Mouse (Mus musculus) megakaryocyte-erythroid progenitor cell, adult 5-6 weeks (primary cell): ENCODE data around the gene Olfr1307. TPM values are rescaled to one million over a fixed set of nuclear protein-coding genes. Genes with fewer than 3 reads are reported as not detected.

ENCODE experiments used
- ATAC-seq: replicated peaks from 2 replicates; pipeline ENCODE4 v1.8.0; 2016; ENCODE audit warnings: mild to moderate bottlenecking, inconsistent platforms; ENCODE audit not compliant: severe bottlenecking, poor library complexity, low FRiP score, low TSS enrichment
- total RNA-seq, 2 experiments: library from RNA; stranded (forward) in 1 of 2; stranded (reverse) in 1 of 2; fragments of 200-1000, 215-1000 nt in 1 of 2; fragments of >200 nt in 1 of 2; fragmentation: Nextera tagmentation in 1 of 2; gene quantifications; 2 replicates each; pipeline ENCODE4 v1.2.3; 2014 to 2017

Gene Olfr1307
- total RNA-seq (2014; fragmentation: Nextera tagmentation) (not detected in 2 replicates), total RNA-seq (2017) (not detected in 2 replicates)

DNA sequence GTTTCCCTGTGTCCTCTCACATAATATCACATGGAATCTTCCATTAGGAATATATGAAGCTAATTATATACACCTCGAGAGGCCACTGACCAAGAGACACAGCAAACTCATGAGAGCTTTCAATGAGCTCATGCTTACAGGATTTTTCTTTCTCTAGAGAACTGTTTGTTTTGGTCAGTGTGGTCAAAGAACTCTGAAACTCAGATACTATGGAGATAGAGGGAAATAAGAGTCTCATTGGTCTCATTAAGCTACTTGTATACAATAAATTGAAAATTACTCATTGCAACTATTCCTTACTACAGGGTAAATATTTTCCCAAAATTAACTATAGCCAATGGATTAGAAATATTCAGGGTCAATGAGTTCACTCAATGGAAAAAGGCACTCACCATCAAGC, at the start of gene Olfr1307:
Gene Olfr1307, minus strand, starts transcription at position 101 of the 400 bp plus-strand sequence.
- no peak for ATAC-seq

DNA sequence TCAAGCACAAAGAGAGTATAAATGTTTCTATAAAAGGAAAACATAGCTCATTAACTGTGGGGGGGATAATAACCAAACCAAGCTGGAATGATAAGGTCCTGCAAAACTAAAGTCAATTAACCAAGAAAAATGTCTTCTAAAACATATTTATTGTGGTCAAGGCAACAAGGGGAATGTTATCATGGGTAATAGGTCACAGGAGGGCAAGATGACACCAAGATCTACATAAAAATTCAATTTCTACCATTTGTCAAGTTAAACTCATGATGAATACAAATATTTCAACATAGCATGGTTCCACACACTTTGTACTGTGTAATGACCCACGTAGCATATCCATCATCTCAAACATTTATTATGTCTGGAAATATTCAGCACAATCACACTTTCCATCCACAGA, 40.9 kb upstream of the Olfr1307 start, which contains the start of gene Olfr1309:
Gene Olfr1309, minus strand, starts transcription at position 101 of the 400 bp plus-strand sequence.
- no peak for ATAC-seq

DNA sequence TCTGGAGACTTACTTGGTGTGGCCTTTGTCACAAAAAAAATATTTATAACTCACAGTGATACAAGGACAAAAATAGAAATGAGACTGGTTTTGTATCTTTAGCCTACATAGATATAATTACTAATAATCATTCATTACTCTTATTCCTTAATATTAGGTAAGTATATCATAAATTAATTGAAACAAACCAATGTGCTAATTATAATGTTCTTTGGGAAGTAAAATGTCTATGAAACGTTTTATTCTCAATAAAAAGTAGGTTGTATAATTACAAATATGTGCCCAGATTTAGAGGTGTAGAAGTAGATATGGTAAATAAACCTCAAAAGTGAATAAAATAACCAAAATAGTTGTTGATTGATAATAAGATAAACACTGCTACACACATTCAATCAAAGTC, 15.6 kb upstream of the Olfr1307 start, which contains the start of gene Olfr1308:
Gene Olfr1308, minus strand, starts transcription at position 101 of the 400 bp plus-strand sequence.
- ATAC-seq, result no peak

DNA sequence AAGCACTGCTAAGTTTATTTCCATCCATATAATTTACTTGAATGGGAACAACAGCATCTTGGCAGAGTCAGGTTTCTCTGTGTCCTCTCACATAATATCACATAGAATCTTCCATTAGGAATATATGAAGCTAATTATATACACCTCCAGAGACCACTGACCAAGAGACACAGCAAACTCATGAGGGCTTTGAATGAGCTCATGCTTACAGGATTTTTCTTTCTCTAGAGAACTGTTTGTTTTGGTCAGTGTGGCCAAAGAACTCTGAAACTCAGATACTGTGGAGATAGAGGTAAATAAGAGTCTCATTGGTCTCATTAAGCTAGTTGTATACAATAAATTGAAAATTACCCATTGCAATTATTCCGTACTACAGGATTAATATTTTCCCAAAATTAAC, 33.1 kb downstream of the Olfr1307 start, which contains the start of gene Olfr1306:
Gene Olfr1306, minus strand, starts transcription at position 101 of the 400 bp plus-strand sequence.
- ATAC-seq, result no peak

Other genes with a start within 250 kb of the Olfr1307 start
- gene Olfr1301, start 198.4 kb downstream of the Olfr1307 start, total RNA-seq (2014; fragmentation: Nextera tagmentation), result not detected in 2 replicates
- not detected in 2 replicates for gene Olfr1301, start 198.4 kb downstream of the Olfr1307 start, total RNA-seq (2017)
- gene Olfr1302, start 172.0 kb downstream of the Olfr1307 start, total RNA-seq (2014; fragmentation: Nextera tagmentation), result not detected in 2 replicates
- not detected in 2 replicates for gene Olfr1302, start 172.0 kb downstream of the Olfr1307 start, total RNA-seq (2017)
- not detected in 2 replicates for gene Olfr1303, start 129.1 kb downstream of the Olfr1307 start, total RNA-seq (2014; fragmentation: Nextera tagmentation)
- not detected in 2 replicates for gene Olfr1303, start 129.1 kb downstream of the Olfr1307 start, total RNA-seq (2017)
- gene Olfr1305, start 72.3 kb downstream of the Olfr1307 start, total RNA-seq (2014; fragmentation: Nextera tagmentation), result not detected in 2 replicates
- gene Olfr1305, start 72.3 kb downstream of the Olfr1307 start, total RNA-seq (2017), result not detected in 2 replicates
- not detected in 2 replicates for gene Olfr1306, start 33.2 kb downstream of the Olfr1307 start, total RNA-seq (2014; fragmentation: Nextera tagmentation)
- not detected in 2 replicates for gene Olfr1306, start 33.2 kb downstream of the Olfr1307 start, total RNA-seq (2017)
- gene Olfr1308, start 15.5 kb upstream of the Olfr1307 start, total RNA-seq (2014; fragmentation: Nextera tagmentation), result not detected in 2 replicates
- gene Olfr1308, start 15.5 kb upstream of the Olfr1307 start, total RNA-seq (2017), result not detected in 2 replicates
- not detected in 2 replicates for gene Olfr1309, start 40.8 kb upstream of the Olfr1307 start, total RNA-seq (2014; fragmentation: Nextera tagmentation)
- not detected in 2 replicates for gene Olfr1309, start 40.8 kb upstream of the Olfr1307 start, total RNA-seq (2017)
- gene Olfr1310, start 63.3 kb upstream of the Olfr1307 start, total RNA-seq (2014; fragmentation: Nextera tagmentation), result not detected in 2 replicates
- not detected in 2 replicates for gene Olfr1310, start 63.3 kb upstream of the Olfr1307 start, total RNA-seq (2017)
- gene Olfr1311, start 75.0 kb upstream of the Olfr1307 start, total RNA-seq (2014; fragmentation: Nextera tagmentation), result not detected in 2 replicates
- gene Olfr1311, start 75.0 kb upstream of the Olfr1307 start, total RNA-seq (2017), result not detected in 2 replicates
- gene Olfr1312, start 100.8 kb upstream of the Olfr1307 start, total RNA-seq (2014; fragmentation: Nextera tagmentation), result not detected in 2 replicates
- gene Olfr1312, start 100.8 kb upstream of the Olfr1307 start, total RNA-seq (2017), result not detected in 2 replicates
- gene Olfr1313, start 128.4 kb upstream of the Olfr1307 start, total RNA-seq (2014; fragmentation: Nextera tagmentation), result not detected in 2 replicates
- gene Olfr1313, start 128.4 kb upstream of the Olfr1307 start, total RNA-seq (2017), result not detected in 2 replicates
- gene Olfr1314, start 147.3 kb upstream of the Olfr1307 start, total RNA-seq (2014; fragmentation: Nextera tagmentation), result not detected in 2 replicates
- not detected in 2 replicates for gene Olfr1314, start 147.3 kb upstream of the Olfr1307 start, total RNA-seq (2017)
- gene Olfr1315-ps1, start 166.0 kb upstream of the Olfr1307 start, total RNA-seq (2014; fragmentation: Nextera tagmentation), result not detected in 2 replicates
- gene Olfr1315-ps1, start 166.0 kb upstream of the Olfr1307 start, total RNA-seq (2017), result not detected in 2 replicates
- not detected in 2 replicates for gene Olfr1316, start 185.5 kb upstream of the Olfr1307 start, total RNA-seq (2014; fragmentation: Nextera tagmentation)
- gene Olfr1316, start 185.5 kb upstream of the Olfr1307 start, total RNA-seq (2017), result not detected in 2 replicates
- not detected in 2 replicates for gene Olfr1317, start 190.9 kb upstream of the Olfr1307 start, total RNA-seq (2014; fragmentation: Nextera tagmentation)
- not detected in 2 replicates for gene Olfr1317, start 190.9 kb upstream of the Olfr1307 start, total RNA-seq (2017)
- not detected in 2 replicates for gene Olfr1318, start 204.8 kb upstream of the Olfr1307 start, total RNA-seq (2014; fragmentation: Nextera tagmentation)
- gene Olfr1318, start 204.8 kb upstream of the Olfr1307 start, total RNA-seq (2017), result not detected in 2 replicates